Mouse (Mus musculus): Measurements from ENCODE around the gene Pakap. TPM values are rescaled to one million over a fixed set of nuclear protein-coding genes. Genes with fewer than 3 reads are reported as not detected.

Pakap gene
- total RNA-seq, 2 experiments from 2014 or later: 2.8 to 4.8 TPM

- no peak for DNase-seq (ENCODE audit: low spot score)
Measured at GRCm38 (mm10) chr4:57715849-57716248, 147.9 kb downstream of the Pakap start.

- no peak for DNase-seq (ENCODE audit: low spot score)
Measured at GRCm38 (mm10) chr4:57716735-57717134, 148.8 kb downstream of the Pakap start.

GRCm38 (mm10) chr4:57717354-57717753, 149.4 kb downstream of the Pakap start, which contains the start of gene Akap2:
Gene Akap2 (plus strand): TSS chr4:57717657.
- no peak for DNase-seq (ENCODE audit: low spot score)

- no peak for DNase-seq (ENCODE audit: low spot score)
Measured at GRCm38 (mm10) chr4:57719370-57719769, 151.4 kb downstream of the Pakap start.

- no peak for DNase-seq (ENCODE audit: low spot score)
Measured at GRCm38 (mm10) chr4:57720869-57721361, 152.9 kb downstream of the Pakap start.

GRCm38 (mm10) chr4:57722296-57722695, 154.3 kb downstream of the Pakap start:
- no peak for DNase-seq (ENCODE audit: low spot score)

GRCm38 (mm10) chr4:57723659-57724058, 155.7 kb downstream of the Pakap start:
- DNase-seq (ENCODE audit: low spot score): no peak

- DNase-seq (ENCODE audit: low spot score): no peak
Measured at GRCm38 (mm10) chr4:57725569-57725968, 157.6 kb downstream of the Pakap start.

GRCm38 (mm10) chr4:57728611-57729183, 160.7 kb downstream of the Pakap start:
- DNase-seq (ENCODE audit: low spot score): no peak

- no peak for DNase-seq (ENCODE audit: low spot score)
Measured at GRCm38 (mm10) chr4:57730047-57730446, 162.1 kb downstream of the Pakap start.

- no peak for DNase-seq (ENCODE audit: low spot score)
Measured at GRCm38 (mm10) chr4:57730801-57731598, 163.0 kb downstream of the Pakap start.

GRCm38 (mm10) chr4:57732351-57732750, 164.4 kb downstream of the Pakap start:
- DNase-seq (ENCODE audit: low spot score): no peak

GRCm38 (mm10) chr4:57733445-57733844, 165.5 kb downstream of the Pakap start:
- DNase-seq (ENCODE audit: low spot score): no peak

GRCm38 (mm10) chr4:57735426-57735825, 167.4 kb downstream of the Pakap start:
- no peak for DNase-seq (ENCODE audit: low spot score)

- no peak for DNase-seq (ENCODE audit: low spot score)
Measured at GRCm38 (mm10) chr4:57738856-57739552, 171.0 kb downstream of the Pakap start.

- DNase-seq (ENCODE audit: low spot score): no peak
Measured at GRCm38 (mm10) chr4:57743325-57743929, 175.4 kb downstream of the Pakap start.

GRCm38 (mm10) chr4:57750651-57751050, 182.7 kb downstream of the Pakap start:
- no peak for DNase-seq (ENCODE audit: low spot score)

- DNase-seq (ENCODE audit: low spot score): no peak
Measured at GRCm38 (mm10) chr4:57751054-57751453, 183.1 kb downstream of the Pakap start.

GRCm38 (mm10) chr4:57751566-57751965, 183.6 kb downstream of the Pakap start:
- no peak for DNase-seq (ENCODE audit: low spot score)

GRCm38 (mm10) chr4:57755085-57755484, 187.1 kb downstream of the Pakap start:
- DNase-seq (ENCODE audit: low spot score): no peak

- DNase-seq (ENCODE audit: low spot score): no peak
Measured at GRCm38 (mm10) chr4:57757997-57758396, 190.0 kb downstream of the Pakap start.

GRCm38 (mm10) chr4:57762424-57762823, 194.4 kb downstream of the Pakap start:
- no peak for DNase-seq (ENCODE audit: low spot score)

All from gastrocnemius, adult 18-20 months (tissue).